Mouse (Mus musculus) heart, postnatal 0 days (tissue): ENCODE data around the gene Raf1.

Experiments used
- CTCF ChIP-seq: IDR thresholded peaks from 2 replicates; pipeline ENCODE4 v1.5.1; 2016; ENCODE audit warnings: antibody characterized with exemption, control low read depth, low read depth
- EP300 ChIP-seq: IDR thresholded peaks from 2 replicates; pipeline ENCODE4 v1.6.1; 2016; ENCODE audit warnings: antibody characterized with exemption, low read depth

DNA sequence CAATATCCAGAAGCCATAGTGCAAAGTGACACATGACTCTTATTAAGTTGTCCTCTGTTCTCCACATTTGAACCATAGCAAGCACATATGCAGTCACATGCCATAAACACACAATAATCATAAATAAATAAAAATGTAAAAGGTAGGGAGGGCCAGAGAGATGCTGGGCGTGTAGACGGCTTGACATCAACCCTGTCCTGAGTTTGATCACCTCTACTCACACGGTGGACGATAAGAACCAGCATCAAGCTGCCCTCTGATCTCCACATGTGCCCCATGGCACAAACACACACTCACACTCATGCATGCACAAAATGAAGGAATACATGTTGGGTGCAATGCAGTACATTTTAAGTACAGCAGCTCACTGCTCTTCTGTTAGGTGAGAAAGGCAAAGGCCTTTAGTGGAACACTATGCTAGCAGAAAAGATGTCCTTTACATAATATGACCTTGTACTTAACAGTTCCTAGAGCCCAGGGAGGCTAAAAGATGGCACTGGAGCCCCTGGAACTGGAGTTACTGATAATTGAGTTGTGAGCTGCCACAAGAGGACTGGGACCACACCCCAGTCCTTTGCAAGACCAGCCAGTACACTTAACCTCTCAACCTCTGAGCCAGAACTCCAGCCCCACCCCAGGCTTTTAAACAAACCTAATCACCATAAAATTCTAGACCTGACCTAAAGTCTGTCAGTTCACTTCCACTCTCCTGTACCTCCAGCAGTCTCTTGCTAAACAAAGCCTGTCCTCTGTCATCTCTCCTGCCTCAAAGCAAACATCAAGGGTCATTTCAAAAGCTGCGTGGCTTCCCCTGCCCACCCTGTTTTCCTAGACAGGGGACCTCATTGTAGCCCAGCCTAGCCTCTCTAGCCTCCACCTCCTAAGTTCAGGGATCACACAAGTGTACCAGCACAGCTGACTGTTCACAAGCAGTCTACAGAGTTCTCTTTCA lies 25.7 kb downstream of the Raf1 start:
- TF ChIP-seq CTCF: no peak
- no peak for TF ChIP-seq EP300
